Mouse (Mus musculus) neutrophil, adult 5-6 weeks (primary cell): ENCODE measurements at regions not wholly inside any gene's neighbourhood (a gene's known extent, or its start where the extent isn't known, plus 50 kb on each side); places are given as distances from the start of the nearest gene placed in this dataset.
A peak's percentile ranks its signal among the peaks of the same experiment; 100 is the strongest.

ENCODE experiments used
- ATAC-seq: fragments of 151-379, 151-347 bp; 2 replicates; pipeline ENCODE4 v1.8.0; 2017; ENCODE audit warnings: mild to moderate bottlenecking, moderate TSS enrichment; ENCODE audit not compliant: insufficient number of reproducible peaks, poor library complexity, low FRiP score, severe bottlenecking; ENCODE audit errors: extremely low read depth

DNA sequence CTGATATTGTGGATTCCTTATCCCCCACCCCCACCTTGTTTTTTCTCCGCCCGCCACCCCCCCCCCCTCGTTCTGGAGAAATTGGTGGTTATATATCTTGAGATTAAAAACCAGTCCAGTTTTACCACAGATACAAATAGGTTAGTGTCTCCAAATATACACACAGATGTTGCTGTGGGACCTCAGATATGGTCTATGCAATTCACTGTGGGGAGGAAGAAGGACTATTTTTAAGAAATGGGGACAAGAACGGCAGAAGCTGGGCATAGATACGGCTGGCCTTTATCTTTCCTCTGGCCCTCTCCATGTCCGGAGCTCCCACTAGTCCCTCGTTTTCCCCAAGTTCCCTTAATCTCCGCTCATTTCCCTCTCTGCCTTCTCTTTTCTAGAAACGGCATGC lies 89.0 kb upstream of the Rap1b start:
- ATAC-seq = no peak

DNA sequence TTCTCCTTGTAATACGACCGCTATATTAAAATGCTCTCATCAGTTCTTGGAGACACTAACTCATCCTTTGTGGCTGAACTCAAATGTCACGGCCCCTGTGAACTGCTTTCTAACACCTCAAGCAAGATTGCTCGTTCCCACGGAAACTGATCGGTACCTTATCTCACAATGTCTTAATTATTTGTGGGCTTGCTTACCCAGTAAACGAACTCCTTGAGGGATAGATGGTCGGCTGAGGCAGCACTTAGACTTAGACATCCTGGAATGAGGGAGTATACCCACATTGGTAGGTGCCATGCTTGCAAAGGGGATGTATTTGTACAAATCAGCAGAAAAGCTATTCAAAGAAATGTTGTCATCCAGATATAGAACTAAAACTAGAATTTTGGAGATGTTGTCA lies 92.9 kb upstream of the Rap1b start:
- ATAC-seq = no peak

- ATAC-seq = no peak
Measured at GRCm38 (mm10) chr10:117940441-117941265, 94.8 kb upstream of the Rap1b start.

- no peak for ATAC-seq
Measured at GRCm38 (mm10) chr10:117941266-117941651, 95.4 kb upstream of the Rap1b start.

- peak; percentile 75 for ATAC-seq
Measured at GRCm38 (mm10) chr10:117943702-117944307, 98.0 kb upstream of the Rap1b start.

DNA sequence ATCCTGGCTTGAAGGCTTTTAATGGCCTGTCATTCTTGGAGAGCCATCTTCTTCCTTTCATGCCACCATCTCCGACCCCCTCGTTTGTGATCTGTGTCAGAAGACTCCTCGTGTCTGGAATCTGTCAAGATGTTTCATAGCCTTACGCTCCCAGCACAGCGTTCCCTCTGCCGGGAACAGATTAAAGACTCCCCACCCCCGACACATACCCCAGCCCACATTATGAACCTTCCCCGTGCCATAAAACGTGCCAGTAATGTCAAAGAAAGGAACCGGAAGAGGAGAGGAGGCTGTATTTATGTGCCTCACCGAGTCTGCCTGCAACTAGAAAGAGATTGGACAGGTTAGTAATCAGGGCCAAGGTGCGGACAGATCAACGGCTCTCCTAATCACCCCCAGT lies 101.4 kb upstream of the Rap1b start:
- ATAC-seq = no peak

DNA sequence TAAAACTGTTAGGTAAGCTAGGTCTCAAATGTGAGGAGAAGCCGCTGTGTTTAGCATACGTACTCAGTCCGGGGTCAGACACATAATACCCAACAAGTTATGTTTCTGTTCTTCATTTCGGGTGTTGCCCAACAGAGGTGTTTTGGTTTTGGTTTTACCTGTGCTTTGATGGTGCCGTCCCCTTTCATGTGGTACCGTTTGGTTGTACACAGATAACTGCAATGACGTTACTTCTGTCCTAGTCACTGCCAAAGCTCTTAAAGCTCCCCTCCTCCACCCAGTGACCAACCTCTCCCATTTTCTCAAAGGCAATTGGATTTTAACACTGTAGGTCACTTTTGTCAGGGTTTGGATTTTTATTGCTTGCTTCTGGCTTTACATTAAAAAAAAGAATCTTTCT lies 102.1 kb upstream of the Rap1b start:
- ATAC-seq = peak; percentile 31; the same call in 1 of the 2 replicates

DNA sequence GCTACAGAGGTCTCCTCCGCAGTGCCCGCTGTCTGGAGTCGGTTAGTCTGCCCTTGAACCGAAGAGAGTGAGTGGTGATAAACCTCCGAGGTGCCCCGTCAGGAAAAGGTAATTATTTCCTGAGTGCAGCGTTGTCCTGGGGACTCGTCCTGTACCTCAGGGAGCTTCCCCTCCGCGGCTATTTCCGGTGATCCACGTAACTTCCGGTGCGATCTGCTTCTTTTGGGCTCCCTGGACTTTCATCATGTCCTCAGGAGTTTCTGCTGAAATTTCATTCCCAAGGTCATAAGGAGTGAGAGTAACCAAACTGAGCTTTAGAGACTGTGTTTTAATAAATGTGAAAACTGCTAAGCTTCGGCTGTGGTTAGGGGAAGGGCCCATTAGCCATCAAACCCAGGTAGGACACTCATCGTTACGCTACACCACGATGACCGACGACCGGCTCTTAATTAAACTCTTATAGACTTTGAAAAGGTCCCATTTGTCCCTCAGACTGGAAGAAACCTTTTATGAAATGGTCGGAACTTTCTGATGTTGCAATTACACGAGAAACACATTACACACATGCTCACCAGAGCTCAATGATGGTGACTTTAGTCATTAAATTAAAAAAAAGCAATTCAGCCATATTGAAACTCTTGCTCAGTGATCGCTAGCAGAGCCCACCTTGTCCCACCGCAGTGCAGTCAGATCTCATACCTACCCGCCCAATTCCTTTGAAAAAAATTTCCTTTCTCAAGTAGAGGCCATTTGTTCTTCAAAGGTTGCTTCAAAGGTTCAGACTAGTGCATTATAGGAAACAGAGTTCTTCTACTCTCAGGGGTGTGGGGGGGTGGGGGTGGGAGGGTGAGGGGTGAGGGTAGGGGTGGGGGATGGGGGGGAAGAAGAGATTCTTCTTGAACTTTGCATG lies 106.5 kb upstream of the Rap1b start:
- peak; percentile 20; the same call in 1 of the 2 replicates for ATAC-seq

GRCm38 (mm10) chr10:117953026-117953711 lies 107.3 kb upstream of the Rap1b start:
- peak; percentile 60 for ATAC-seq

DNA sequence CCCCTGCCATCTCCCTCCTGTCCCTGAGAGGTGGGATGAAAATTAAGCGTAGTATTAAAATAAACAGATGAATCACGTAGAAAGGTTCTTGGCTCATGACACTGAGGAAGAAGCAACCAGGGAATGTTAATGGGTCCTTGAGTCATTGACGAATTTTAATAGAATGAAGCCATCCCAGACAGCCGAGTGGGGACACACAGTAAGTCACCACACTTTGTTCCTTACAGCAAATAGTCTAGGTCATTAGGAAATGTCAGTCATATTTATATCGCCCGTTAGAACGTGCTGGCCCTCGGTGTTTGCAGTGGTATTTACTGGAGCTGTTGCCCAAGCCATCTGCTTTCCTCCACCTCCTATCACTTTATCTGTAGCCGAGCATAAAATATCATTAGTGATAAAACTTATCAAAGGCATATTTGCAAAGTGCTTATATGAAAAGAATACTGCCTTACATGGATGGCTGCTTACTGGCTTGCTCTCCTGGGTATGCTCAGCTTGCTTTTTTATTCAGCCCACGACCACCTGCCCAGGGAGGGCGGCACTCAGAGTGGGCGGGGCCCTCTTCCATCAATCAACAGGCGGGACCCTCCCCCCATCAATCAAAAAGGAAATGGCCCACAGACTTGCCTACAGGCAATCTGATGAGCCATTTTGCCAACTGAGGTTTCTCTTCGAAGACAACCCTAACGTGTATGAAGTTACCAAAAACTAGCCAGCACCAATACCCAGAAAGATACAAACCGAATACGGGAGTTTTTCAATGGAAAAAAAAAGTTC lies 110.5 kb upstream of the Rap1b start:
- no peak for ATAC-seq

GRCm38 (mm10) chr10:117974706-117975105 lies 128.9 kb upstream of the Rap1b start:
- peak; percentile 23; the same call in 1 of the 2 replicates for ATAC-seq

- no peak for ATAC-seq
Measured at GRCm38 (mm10) chr10:117975467-117975866, 129.6 kb upstream of the Rap1b start.

DNA sequence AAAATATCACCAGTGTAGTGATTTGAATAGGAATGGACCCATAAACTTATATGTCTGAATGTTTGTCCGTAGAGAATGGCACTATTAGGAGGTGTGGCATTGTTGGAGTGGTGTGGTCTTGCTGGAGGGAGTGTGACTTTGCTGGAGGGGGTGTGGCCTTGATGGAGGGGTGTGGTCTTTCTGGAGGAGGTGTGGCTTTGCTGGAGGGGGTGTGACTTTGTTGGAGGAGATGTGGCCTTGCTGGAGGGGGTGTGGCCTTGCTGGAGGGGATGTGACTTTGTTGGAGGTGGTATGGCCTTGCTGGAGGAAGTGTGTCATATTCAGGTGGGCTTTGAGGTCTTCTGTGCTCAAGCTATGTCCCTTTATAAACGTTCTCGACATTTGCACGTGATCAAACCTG lies 133.3 kb upstream of the Rap1b start:
- ATAC-seq = no peak

DNA sequence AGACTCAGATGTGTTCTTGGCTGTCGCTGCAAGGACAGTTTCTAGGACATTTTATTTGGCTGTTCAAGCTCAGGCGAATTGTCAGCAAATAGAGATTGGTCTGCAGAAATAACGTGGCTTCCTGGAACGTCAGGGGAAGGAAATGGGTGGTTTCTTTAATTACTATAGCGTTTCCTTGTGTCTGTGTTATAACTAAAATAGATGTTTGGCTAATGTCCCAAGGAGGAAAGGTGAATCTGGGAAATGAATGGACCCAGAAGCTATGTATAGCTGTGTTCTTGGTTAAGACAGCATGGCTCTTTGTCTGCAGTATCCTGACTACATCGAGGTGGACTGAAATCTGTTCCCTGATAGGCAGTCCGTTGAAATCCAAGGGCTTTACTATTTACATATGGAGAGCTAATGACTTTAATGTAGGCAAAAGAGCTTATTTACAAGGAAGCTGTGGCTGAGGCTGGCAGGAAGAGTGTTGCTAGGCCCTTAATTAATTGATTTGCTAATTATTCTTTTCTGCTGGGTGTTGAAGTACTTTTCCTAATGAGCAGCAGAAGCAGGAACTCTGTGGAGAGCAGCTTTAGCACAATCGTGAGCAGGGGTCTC lies 136.9 kb upstream of the Rap1b start:
- ATAC-seq = no peak

DNA sequence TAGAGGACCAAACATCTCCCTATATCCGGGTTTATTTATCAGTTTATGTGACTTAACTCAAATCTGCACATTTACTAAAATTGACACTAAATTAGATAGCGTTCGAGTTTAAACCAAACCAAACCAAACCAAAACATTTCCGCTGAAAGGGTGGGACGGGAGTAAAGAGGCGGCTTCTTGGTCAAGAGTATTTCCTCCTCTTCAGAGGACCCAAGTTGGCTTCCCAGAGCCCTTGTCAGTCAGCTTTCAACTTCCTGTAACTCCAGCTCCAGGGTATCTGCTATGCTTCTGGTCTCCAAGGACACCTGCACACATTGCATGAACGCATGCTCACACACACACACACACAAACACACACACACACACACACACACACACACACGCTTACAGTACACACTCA lies 137.4 kb upstream of the Rap1b start:
- no peak for ATAC-seq

GRCm38 (mm10) chr10:117984784-117985602 lies 139.2 kb upstream of the Rap1b start:
- ATAC-seq = no peak

DNA sequence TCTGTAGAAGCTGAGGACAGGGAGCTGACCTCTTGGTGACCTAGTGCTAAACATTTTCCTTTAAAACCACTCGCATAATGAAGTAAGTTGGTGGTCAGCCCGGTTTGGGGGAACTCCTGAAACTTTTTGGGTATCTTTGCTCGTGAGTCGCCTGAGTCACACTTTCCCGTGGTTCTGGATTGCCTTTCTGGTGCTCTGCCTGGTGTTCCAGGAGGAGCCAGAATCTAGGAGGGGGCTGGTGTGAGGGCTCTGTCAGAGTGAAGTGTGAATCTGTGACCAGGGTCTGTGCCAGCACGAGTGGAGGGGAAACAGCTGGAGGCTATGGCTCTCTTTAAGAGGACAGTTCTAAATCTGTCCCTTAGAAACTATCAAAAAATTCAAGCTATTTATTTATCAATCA lies 141.8 kb upstream of the Rap1b start:
- no peak for ATAC-seq
